In the genomic region with DNA sequence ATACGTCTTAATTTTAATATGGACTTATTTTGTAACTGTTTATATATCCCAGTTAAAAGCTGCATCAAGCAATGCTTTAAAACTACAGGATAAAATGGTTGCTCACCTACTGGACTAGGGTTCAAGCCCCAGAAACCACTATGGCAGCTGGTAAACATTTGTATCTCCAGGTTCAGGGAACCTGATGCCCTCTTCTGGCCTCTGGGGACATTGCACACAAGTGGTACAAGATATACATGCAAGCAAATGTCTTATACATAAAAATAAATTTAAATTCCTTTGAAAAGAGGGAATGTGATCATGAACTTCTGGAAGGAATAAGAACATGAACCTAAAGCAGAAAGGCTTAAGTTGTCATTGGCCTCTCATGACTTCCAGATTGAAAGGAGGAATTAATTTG, we compare ENCODE assay signal across 9 mouse cellular contexts.
DNase-seq lines count a peak whose midpoint lies in the region; ATAC-seq and TF ChIP-seq lines count a peak whose summit lies in the region.
"Had no signal": no experiment of that assay in that cellular context is flagged by ENCODE, and none has a peak within 500 bp of the region (broad histone marks: within the 10 kb centered on the region; RNA-seq: fewer than 3 reads in every experiment).

No protein-coding gene starts in this region.

- no peak for ATAC-seq in lung, embryonic 14.5 days (ENCODE audit: insufficient read depth)

- no peaks in the 10 kb centered on the region for H3K27me3 ChIP-seq in cerebellum, adult 2 months (ENCODE audit: control insufficient read depth, insufficient read depth, low read length)
- H3K27me3 ChIP-seq in lung, embryonic 14.5 days (ENCODE audit: insufficient read depth, low read length), result no peaks in the 10 kb centered on the region
- H3K27me3 ChIP-seq: liver, embryonic 13.5 days had no signal

- 86% methylated on average over 1 of the region's 1 CpGs for WGBS in cerebellum, adult 2 months
- WGBS in lung, embryonic 14.5 days, result 71% methylated on average over 1 of the region's 1 CpGs
- 77% methylated on average over 1 of the region's 1 CpGs for WGBS in lung, adult 2 months

- peak; percentile 14 to 37 for DNase-seq in cerebellum, postnatal 14 days
- DNase-seq in cerebellum, adult 2 months, result no peak
- DNase-seq in lung, embryonic 14.5 days, result peak; percentile 58
- no peak for DNase-seq in lung, adult 2 months
- peak; percentile 58 for DNase-seq in ZHBTc4 (ENCODE audit: low read depth, low spot score)
- DNase-seq in mesoderm, embryonic 11.5 days (ENCODE audit: low read depth, low spot score), result peak; percentile 37
- DNase-seq in spleen, adult 12 weeks (ENCODE audit: low spot score), result no peak
- no peak for DNase-seq in urinary bladder, postnatal 25 days (ENCODE audit: low spot score)
- DNase-seq: liver, embryonic 13.5 days had no signal

- H3K9me3 ChIP-seq in lung, embryonic 14.5 days (ENCODE audit: low read depth, low read length), result no peaks in the 10 kb centered on the region
- H3K9me3 ChIP-seq: liver, embryonic 13.5 days had no signal

- H3K9ac ChIP-seq in lung, embryonic 14.5 days, result no peak overlapping the region
- H3K9ac ChIP-seq: liver, embryonic 13.5 days had no signal

- no peak for TF ChIP-seq POLR2A in cerebellum, adult 2 months (IDR thresholded peaks at IDR 0.05; ENCODE audit: borderline replicate concordance, insufficient read depth, low read length)
- TF ChIP-seq POLR2A in lung, adult 2 months (IDR thresholded peaks at IDR 0.05; ENCODE audit: borderline replicate concordance, extremely low read depth, low read depth, low read length), result no peak

- H3K27ac ChIP-seq in cerebellum, adult 2 months (ENCODE audit: insufficient read depth, low read length), result no peak overlapping the region
- H3K27ac ChIP-seq in lung, embryonic 14.5 days (ENCODE audit: low read depth), result no peak overlapping the region
- H3K27ac ChIP-seq: liver, embryonic 13.5 days had no signal

- TF ChIP-seq CTCF in cerebellum, adult 2 months (IDR thresholded peaks at IDR 0.05; ENCODE audit: borderline replicate concordance, insufficient read depth, low read depth, low read length), result no peak
- TF ChIP-seq CTCF in lung, embryonic 14.5 days (IDR thresholded peaks at IDR 0.05; ENCODE audit: low read depth), result peak; percentile 48
- no peak for TF ChIP-seq CTCF in lung, adult 2 months (IDR thresholded peaks at IDR 0.05; ENCODE audit: insufficient read depth, low read length)

- no peak overlapping the region for H3K4me3 ChIP-seq in cerebellum, adult 2 months (replicated peaks; ENCODE audit: insufficient read depth, low read depth, low read length)
- H3K4me3 ChIP-seq in lung, embryonic 14.5 days (ENCODE audit: low read depth, low read length), result no peak overlapping the region
- no peak overlapping the region for H3K4me3 ChIP-seq in lung, adult 2 months (replicated peaks; ENCODE audit: extremely low read depth, low read depth, low read length)
- H3K4me3 ChIP-seq: liver, embryonic 13.5 days had no signal

- H3K4me2 ChIP-seq in lung, embryonic 14.5 days, result no peak overlapping the region
- H3K4me2 ChIP-seq: liver, embryonic 13.5 days had no signal

- H3K36me3 ChIP-seq in lung, embryonic 14.5 days (ENCODE audit: insufficient read depth), result no peaks in the 10 kb centered on the region
- H3K36me3 ChIP-seq: liver, embryonic 13.5 days had no signal

- H3K4me1 ChIP-seq in cerebellum, adult 2 months (ENCODE audit: control insufficient read depth, insufficient read depth, low read length), result no peaks in the 10 kb centered on the region
- no peaks in the 10 kb centered on the region for H3K4me1 ChIP-seq in lung, embryonic 14.5 days (ENCODE audit: insufficient read depth)
- no peaks in the 10 kb centered on the region for H3K4me1 ChIP-seq in lung, adult 2 months (ENCODE audit: control insufficient read depth, insufficient read depth, low read length)
- H3K4me1 ChIP-seq: liver, embryonic 13.5 days had no signal

Comparison
In these comparisons a context has a peak if more than half of its experiments do, and no peak if none do; other contexts are left out.
1. DNase-seq: peak in cerebellum, postnatal 14 days (2 of 2), lung, embryonic 14.5 days (single experiment), ZHBTc4 (single experiment) and mesoderm, embryonic 11.5 days (single experiment); none in cerebellum, adult 2 months (0 of 2), lung, adult 2 months (single experiment), spleen, adult 12 weeks (single experiment) and urinary bladder, postnatal 25 days (single experiment).